Mouse (Mus musculus): ENCODE measurements around the gene Jph4. TPM values are rescaled to one million over a fixed set of nuclear protein-coding genes. Genes with fewer than 3 reads are reported as not detected.

Jph4 gene
- polyA plus RNA-seq, 1 experiment from 2014 or later: not detected

GRCm38 (mm10) chr14:55122359-55122758, 5.6 kb upstream of the Jph4 start:
- H3K9ac ChIP-seq (ENCODE audit: low read depth, low read length): no peak overlapping the region
- no peaks in the 10 kb centered on the region for H3K36me3 ChIP-seq (ENCODE audit: control insufficient read depth, insufficient read depth)
- H3K4me3 ChIP-seq (ENCODE audit: low read depth, low read length): no peak overlapping the region
- no peaks in the 10 kb centered on the region for H3K4me1 ChIP-seq (ENCODE audit: control insufficient read depth, low read depth, low read length)
- H3K27ac ChIP-seq (ENCODE audit: low read length): no peak overlapping the region
- H3K9me3 ChIP-seq (replicated peaks; ENCODE audit: control insufficient read depth, low read length): no peaks in the 10 kb centered on the region
- no peak for ATAC-seq (ENCODE audit: low read depth)
- H3K4me2 ChIP-seq (ENCODE audit: low read depth, low read length): 0 out of 2 replicates have a peak overlapping the region, but pooled peaks have one; percentile 3
- H3K27me3 ChIP-seq (ENCODE audit: control insufficient read depth, insufficient read depth, low read depth, low read length): peaks cover 4% of the 10 kb centered on the region
- 32% methylated on average over 8 of the region's 8 CpGs for WGBS (ENCODE audit: insufficient replicate concordance)

GRCm38 (mm10) chr14:55121947-55122346, 5.2 kb upstream of the Jph4 start:
- ATAC-seq (ENCODE audit: low read depth): peak; percentile 32; the same call in 1 of the 2 replicates
- H3K9ac ChIP-seq (ENCODE audit: low read depth, low read length): no peak overlapping the region
- 0 out of 2 replicates have a peak overlapping the region, but pooled peaks have one; percentile 3 for H3K4me2 ChIP-seq (ENCODE audit: low read depth, low read length)

DNA sequence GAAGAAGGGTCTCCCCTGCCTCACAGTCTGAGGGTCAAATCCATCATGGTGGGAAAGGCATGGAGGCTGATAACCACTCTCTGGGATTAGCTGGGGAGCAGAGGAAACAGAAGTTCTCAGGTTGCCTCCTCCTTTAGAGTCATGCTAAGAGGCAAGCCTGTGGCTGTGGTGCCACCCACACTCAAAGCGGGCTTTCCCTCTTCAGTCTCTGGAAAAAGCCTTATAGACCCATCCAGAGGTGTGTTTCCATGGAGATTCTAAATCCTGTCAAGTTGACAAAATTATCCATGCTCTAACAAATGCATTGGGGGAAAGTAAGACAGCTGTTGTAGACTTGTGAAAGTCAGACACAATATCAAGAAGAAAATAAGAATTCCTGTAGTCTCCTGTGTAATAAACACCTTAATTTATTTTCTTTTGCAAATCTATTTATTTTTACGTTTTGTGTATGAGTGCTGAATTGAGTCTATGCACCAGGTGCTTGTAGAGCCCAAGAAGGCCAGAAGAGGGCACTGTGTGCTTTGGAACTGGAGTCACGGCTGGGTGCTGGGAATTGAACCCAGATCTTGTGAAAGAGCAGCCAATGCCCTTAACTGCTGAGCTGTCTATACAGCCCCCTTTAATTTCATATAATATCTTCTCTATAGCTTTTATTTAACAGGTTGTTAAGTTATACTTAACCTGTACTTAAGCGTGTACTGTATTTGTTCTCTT, 2.8 kb upstream of the Jph4 start:
- Histone ChIP-seq H3K4me2 (ENCODE audit: low read depth, low read length) (no peak overlapping the region), H3K4me3 (ENCODE audit: low read depth, low read length) (no peak overlapping the region), H3K4me1 (ENCODE audit: control insufficient read depth, low read depth, low read length) (peaks cover 3% of the 10 kb centered on the region), H3K27ac (ENCODE audit: low read length) (no peak overlapping the region), H3K9me3 (replicated peaks; ENCODE audit: control insufficient read depth, low read length) (no peaks in the 10 kb centered on the region), H3K27me3 (ENCODE audit: control insufficient read depth, insufficient read depth, low read depth, low read length) (peaks cover 32% of the 10 kb centered on the region), H3K36me3 (ENCODE audit: control insufficient read depth, insufficient read depth) (no peaks in the 10 kb centered on the region), H3K9ac (ENCODE audit: low read depth, low read length) (no peak overlapping the region)
- no peak for ATAC-seq (ENCODE audit: low read depth)
- 58% methylated on average over 4 of the region's 4 CpGs for WGBS (ENCODE audit: insufficient replicate concordance)

More at GRCm38 (mm10) chr14:55121947-55122346, 5.2 kb upstream of the Jph4 start:
- Histone ChIP-seq H3K36me3 (ENCODE audit: control insufficient read depth, insufficient read depth) (no peaks in the 10 kb centered on the region), H3K4me3 (ENCODE audit: low read depth, low read length) (no peak overlapping the region), H3K9me3 (replicated peaks; ENCODE audit: control insufficient read depth, low read length) (no peaks in the 10 kb centered on the region), H3K4me1 (ENCODE audit: control insufficient read depth, low read depth, low read length) (no peaks in the 10 kb centered on the region), H3K27ac (ENCODE audit: low read length) (no peak overlapping the region), H3K27me3 (ENCODE audit: control insufficient read depth, insufficient read depth, low read depth, low read length) (peaks cover 8% of the 10 kb centered on the region)
- WGBS (ENCODE audit: insufficient replicate concordance): 5% methylated on average over 5 of the region's 5 CpGs

- Histone ChIP-seq H3K36me3 (ENCODE audit: control insufficient read depth, insufficient read depth) (no peaks in the 10 kb centered on the region), H3K27ac (ENCODE audit: low read length) (no peak overlapping the region), H3K4me1 (ENCODE audit: control insufficient read depth, low read depth, low read length) (peaks cover 3% of the 10 kb centered on the region), H3K4me2 (ENCODE audit: low read depth, low read length) (no peak overlapping the region), H3K9me3 (replicated peaks; ENCODE audit: control insufficient read depth, low read length) (no peaks in the 10 kb centered on the region), H3K4me3 (ENCODE audit: low read depth, low read length) (no peak overlapping the region), H3K27me3 (ENCODE audit: control insufficient read depth, insufficient read depth, low read depth, low read length) (peaks cover 39% of the 10 kb centered on the region), H3K9ac (ENCODE audit: low read depth, low read length) (no peak overlapping the region)
- no peak for ATAC-seq (ENCODE audit: low read depth)
- WGBS (ENCODE audit: insufficient replicate concordance): 61% methylated on average over 4 of the region's 4 CpGs
Measured at GRCm38 (mm10) chr14:55118852-55119251, 2.1 kb upstream of the Jph4 start.

DNA sequence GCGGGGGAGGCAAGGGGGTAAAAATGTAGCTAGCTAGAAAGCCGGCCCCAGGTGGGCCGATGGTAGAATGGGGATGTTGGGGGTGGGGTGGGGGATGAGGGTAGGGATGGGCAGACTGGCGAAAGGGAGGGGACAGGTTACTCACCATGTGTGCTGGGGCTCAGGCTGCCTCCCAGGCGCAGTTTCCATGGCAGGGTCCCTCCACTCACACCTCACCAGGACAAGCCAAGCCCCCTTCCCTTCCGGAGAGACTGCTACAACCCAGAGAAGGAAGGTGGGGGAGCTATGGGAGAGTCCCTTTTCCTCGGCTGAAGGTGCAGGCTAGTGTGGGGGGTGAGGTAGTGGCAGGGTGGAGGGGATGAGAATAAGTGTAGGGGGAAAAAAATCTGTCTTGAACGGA, 889 bp downstream of the Jph4 start:
- H3K4me3 ChIP-seq (ENCODE audit: low read depth, low read length): no peak overlapping the region
- H3K9me3 ChIP-seq (replicated peaks; ENCODE audit: control insufficient read depth, low read length): no peaks in the 10 kb centered on the region
- H3K9ac ChIP-seq (ENCODE audit: low read depth, low read length): no peak overlapping the region
- H3K4me1 ChIP-seq (ENCODE audit: control insufficient read depth, low read depth, low read length): peaks cover 3% of the 10 kb centered on the region
- 7% methylated on average over 8 of the region's 8 CpGs for WGBS (ENCODE audit: insufficient replicate concordance)
- no peak for ATAC-seq (ENCODE audit: low read depth)
- peaks cover 57% of the 10 kb centered on the region for H3K27me3 ChIP-seq (ENCODE audit: control insufficient read depth, insufficient read depth, low read depth, low read length)
- H3K4me2 ChIP-seq (ENCODE audit: low read depth, low read length): no peak overlapping the region
- no peak overlapping the region for H3K27ac ChIP-seq (ENCODE audit: low read length)
- no peaks in the 10 kb centered on the region for H3K36me3 ChIP-seq (ENCODE audit: control insufficient read depth, insufficient read depth)

DNA sequence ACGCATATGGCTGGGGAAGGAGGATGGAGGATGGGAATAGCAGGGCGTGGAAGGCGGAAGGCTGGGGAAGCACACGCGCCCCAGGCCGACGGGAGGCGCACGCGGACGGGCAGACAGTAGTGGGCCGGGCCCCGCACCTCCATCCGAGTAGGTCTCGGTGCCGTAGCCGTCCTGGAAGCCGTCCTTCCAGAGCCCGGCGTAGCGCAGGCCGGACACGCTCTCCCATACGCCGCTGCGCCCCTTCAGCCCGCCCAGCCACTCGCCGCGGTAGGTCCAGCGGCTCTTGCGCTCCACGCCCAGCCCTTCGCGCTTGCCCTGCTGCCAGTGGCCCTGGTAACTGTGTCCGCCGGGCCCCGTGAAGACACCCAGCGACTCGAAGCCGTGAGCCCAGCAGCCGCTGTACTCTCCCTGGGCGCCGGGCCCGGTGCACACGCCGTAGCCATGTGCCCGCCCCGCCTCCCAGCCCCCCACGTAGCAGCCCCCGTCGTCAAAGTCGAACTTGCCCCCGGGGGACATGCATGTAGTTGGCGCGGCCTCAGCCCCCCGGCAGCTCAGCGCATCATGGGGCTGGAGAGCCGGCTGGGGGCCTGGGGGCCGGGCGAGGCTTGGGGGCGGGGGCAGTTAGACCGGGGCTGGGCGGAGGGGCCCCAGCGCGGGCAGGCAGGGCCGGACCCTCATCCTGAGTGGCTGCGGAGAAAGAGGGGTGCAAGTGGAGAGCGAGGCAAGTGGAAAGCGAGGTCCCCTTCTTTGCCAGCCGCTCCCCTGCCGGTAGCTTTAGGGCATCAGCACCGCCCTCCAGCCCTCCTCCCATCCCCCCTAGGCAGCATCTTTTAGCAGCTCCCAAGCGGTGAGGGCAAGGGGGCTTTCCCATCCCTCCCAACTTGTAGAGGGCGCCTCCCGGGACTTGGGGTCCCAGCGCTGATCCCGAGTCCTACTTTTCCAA, 1.7 kb downstream of the Jph4 start:
- H3K4me3 ChIP-seq (ENCODE audit: low read depth, low read length): peak overlapping the region; percentile 45
- peaks cover 62% of the 10 kb centered on the region for H3K27me3 ChIP-seq (ENCODE audit: control insufficient read depth, insufficient read depth, low read depth, low read length)
- 1% methylated on average over 76 of the region's 78 CpGs for WGBS (ENCODE audit: insufficient replicate concordance)
- no peaks in the 10 kb centered on the region for H3K36me3 ChIP-seq (ENCODE audit: control insufficient read depth, insufficient read depth)
- H3K9me3 ChIP-seq (replicated peaks; ENCODE audit: control insufficient read depth, low read length): no peaks in the 10 kb centered on the region
- H3K27ac ChIP-seq (ENCODE audit: low read length): no peak overlapping the region
- ATAC-seq (ENCODE audit: low read depth): no peak
- no peak overlapping the region for H3K9ac ChIP-seq (ENCODE audit: low read depth, low read length)
- peak overlapping the region; percentile 65 for H3K4me2 ChIP-seq (ENCODE audit: low read depth, low read length)
- H3K4me1 ChIP-seq (ENCODE audit: control insufficient read depth, low read depth, low read length): peaks cover 3% of the 10 kb centered on the region

DNA sequence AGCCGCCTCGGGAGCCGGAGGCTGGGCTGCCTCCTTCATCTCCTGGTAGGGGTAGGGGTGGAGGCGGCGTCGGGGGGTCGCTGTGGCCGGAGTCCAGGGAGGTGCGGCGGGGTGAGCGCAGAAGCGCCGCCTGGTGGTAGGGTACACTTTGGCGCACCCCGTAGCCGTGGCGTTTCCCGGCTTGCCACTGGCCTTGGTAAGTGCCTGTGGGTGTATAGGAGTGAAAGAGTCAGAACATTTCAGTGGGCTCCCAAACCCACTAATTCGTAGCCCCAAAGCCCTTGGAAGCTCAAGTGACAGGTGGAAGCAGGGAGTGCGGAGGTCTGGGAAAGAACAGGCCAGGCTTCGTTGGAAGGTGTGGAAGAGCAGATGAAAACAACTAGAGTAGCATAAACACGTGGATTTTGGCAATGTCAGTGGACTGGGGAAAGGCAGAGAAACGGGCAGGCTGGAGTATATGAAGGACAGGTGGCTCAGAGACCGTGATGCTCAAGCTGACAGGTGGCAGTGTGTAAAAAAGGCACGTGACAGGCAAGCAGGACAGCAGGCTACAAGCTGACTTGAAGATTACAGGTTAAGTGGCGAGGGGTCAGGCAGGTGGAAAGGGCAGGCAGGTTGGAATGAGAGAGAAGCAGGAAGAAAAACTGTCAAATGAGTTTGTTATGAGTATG, 2.6 kb downstream of the Jph4 start:
- WGBS (ENCODE audit: insufficient replicate concordance): 6% methylated on average over 26 of the region's 26 CpGs
- Histone ChIP-seq H3K9ac (ENCODE audit: low read depth, low read length) (no peak overlapping the region), H3K9me3 (replicated peaks; ENCODE audit: control insufficient read depth, low read length) (no peaks in the 10 kb centered on the region), H3K4me3 (ENCODE audit: low read depth, low read length) (peak overlapping the region; percentile 45), H3K36me3 (ENCODE audit: control insufficient read depth, insufficient read depth) (no peaks in the 10 kb centered on the region), H3K27ac (ENCODE audit: low read length) (no peak overlapping the region), H3K27me3 (ENCODE audit: control insufficient read depth, insufficient read depth, low read depth, low read length) (peaks cover 71% of the 10 kb centered on the region), H3K4me2 (ENCODE audit: low read depth, low read length) (peak overlapping the region; percentile 65; the same call in 1 of the 2 replicates), H3K4me1 (ENCODE audit: control insufficient read depth, low read depth, low read length) (peaks cover 3% of the 10 kb centered on the region)
- no peak for ATAC-seq (ENCODE audit: low read depth)

GRCm38 (mm10) chr14:55113351-55113974, 3.3 kb downstream of the Jph4 start:
- no peak overlapping the region for H3K4me2 ChIP-seq (ENCODE audit: low read depth, low read length)
- no peaks in the 10 kb centered on the region for H3K36me3 ChIP-seq (ENCODE audit: control insufficient read depth, insufficient read depth)
- ATAC-seq (ENCODE audit: low read depth): no peak
- no peak overlapping the region for H3K4me3 ChIP-seq (ENCODE audit: low read depth, low read length)
- H3K9me3 ChIP-seq (replicated peaks; ENCODE audit: control insufficient read depth, low read length): no peaks in the 10 kb centered on the region
- WGBS (ENCODE audit: insufficient replicate concordance): 62% methylated on average over 51 of the region's 51 CpGs
- H3K27ac ChIP-seq (ENCODE audit: low read length): no peak overlapping the region
- no peak overlapping the region for H3K9ac ChIP-seq (ENCODE audit: low read depth, low read length)
- peaks cover 3% of the 10 kb centered on the region for H3K4me1 ChIP-seq (ENCODE audit: control insufficient read depth, low read depth, low read length)
- peaks cover 74% of the 10 kb centered on the region for H3K27me3 ChIP-seq (ENCODE audit: control insufficient read depth, insufficient read depth, low read depth, low read length)
